ENCODE assay signal across 11 mouse cellular contexts in the genomic region with DNA sequence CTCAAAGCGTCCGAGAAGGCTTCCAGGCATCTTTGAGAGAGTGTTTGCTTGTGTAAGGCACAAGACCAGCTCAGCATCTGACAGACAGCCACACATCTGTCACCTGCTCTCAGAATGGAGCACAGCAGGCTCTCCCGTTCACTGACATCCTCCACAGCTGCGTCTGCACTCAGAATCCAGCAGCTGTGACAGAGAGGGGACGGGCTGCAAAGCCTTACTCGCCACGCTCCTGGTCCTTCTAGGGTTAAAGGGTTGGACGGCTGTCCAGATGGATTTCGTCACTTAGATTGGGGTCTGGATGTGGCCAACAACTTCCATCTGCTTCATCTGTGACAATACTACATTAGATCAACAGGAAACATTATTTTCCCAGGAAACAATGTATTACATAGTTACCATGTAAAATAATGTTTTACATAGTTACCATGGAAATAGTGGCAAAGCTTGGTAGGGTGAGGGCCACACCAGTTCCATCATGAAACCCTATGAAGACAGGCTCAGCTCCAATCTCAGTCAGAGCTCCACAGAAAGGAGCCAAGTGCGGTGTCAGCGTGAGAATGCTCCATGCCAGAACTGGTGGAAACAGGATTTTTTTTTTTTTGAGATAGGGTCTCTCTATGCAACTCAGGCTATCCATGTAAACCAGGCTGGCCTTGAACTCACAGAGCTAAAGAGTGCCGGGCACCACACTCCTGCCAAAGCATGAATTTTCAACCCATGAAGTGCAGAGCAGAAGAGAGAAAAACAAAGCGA. TPM values are rescaled to one million over a fixed set of nuclear protein-coding genes. Genes with fewer than 3 reads are reported as not detected.
A peak's percentile ranks its signal among the peaks of the same experiment; 100 is the strongest.
DNase-seq lines count a peak whose midpoint lies in the region; ATAC-seq and TF ChIP-seq lines count a peak whose summit lies in the region.
"Had no signal": no experiment of that assay in that cellular context is flagged by ENCODE, and none has a peak within 500 bp of the region (broad histone marks: within the 10 kb centered on the region; RNA-seq: fewer than 3 reads in every experiment).

No protein-coding gene starts in this region.

- WGBS in forebrain, embryonic 14.5 days = 68% methylated on average over 13 of the region's 13 CpGs
- WGBS in forebrain, embryonic 10.5 days = 76% methylated on average over 13 of the region's 13 CpGs
- WGBS in limb, embryonic 14.5 days = 38% methylated on average over 13 of the region's 13 CpGs
- 62% methylated on average over 13 of the region's 13 CpGs for WGBS in limb, embryonic 10.5 days
- WGBS in intestine, embryonic 15.5 days = 36% methylated on average over 13 of the region's 13 CpGs

- no peak overlapping the region for H3K4me2 ChIP-seq in forebrain, embryonic 14.5 days (ENCODE audit: low read length)
- no peak overlapping the region for H3K4me2 ChIP-seq in limb, embryonic 14.5 days (replicated peaks; ENCODE audit: low read depth, low read length, severe bottlenecking)
- no peak overlapping the region; the same call in 1 of the 2 replicates for H3K4me2 ChIP-seq in intestine, embryonic 15.5 days (replicated peaks)
- H3K4me2 ChIP-seq: embryonic facial prominence, embryonic 13.5 days; midbrain, embryonic 12.5 days had no signal

- H3K9me3 ChIP-seq in forebrain, embryonic 14.5 days (replicated peaks; ENCODE audit: control insufficient read depth, low read length) = no peaks in the 10 kb centered on the region
- H3K9me3 ChIP-seq in forebrain, embryonic 10.5 days = peaks cover 7% of the 10 kb centered on the region; the same call in 1 of the 2 replicates
- no peaks in the 10 kb centered on the region for H3K9me3 ChIP-seq in limb, embryonic 14.5 days (ENCODE audit: control insufficient read depth, low read length)
- no peaks in the 10 kb centered on the region for H3K9me3 ChIP-seq in limb, embryonic 10.5 days (replicated peaks)
- H3K9me3 ChIP-seq in intestine, embryonic 15.5 days = no peaks in the 10 kb centered on the region
- H3K9me3 ChIP-seq: embryonic facial prominence, embryonic 13.5 days; midbrain, embryonic 12.5 days had no signal

- no peaks in the 10 kb centered on the region for H3K4me1 ChIP-seq in forebrain, embryonic 14.5 days (ENCODE audit: control insufficient read depth, insufficient read depth, low read length)
- H3K4me1 ChIP-seq in forebrain, embryonic 10.5 days = peaks cover 14% of the 10 kb centered on the region
- peaks cover 6% of the 10 kb centered on the region; the same call in 1 of the 2 replicates for H3K4me1 ChIP-seq in limb, embryonic 14.5 days (ENCODE audit: control insufficient read depth, insufficient read depth, low read length)
- H3K4me1 ChIP-seq in limb, embryonic 10.5 days = peaks cover 18% of the 10 kb centered on the region
- peaks cover 46% of the 10 kb centered on the region for H3K4me1 ChIP-seq in intestine, embryonic 15.5 days (replicated peaks)
- H3K4me1 ChIP-seq: midbrain, embryonic 12.5 days had no signal

- no peak overlapping the region for H3K9ac ChIP-seq in forebrain, embryonic 14.5 days (ENCODE audit: low read length)
- no peak overlapping the region for H3K9ac ChIP-seq in limb, embryonic 14.5 days (ENCODE audit: low read depth, low read length, severe bottlenecking)
- no peak overlapping the region for H3K9ac ChIP-seq in intestine, embryonic 15.5 days
- H3K9ac ChIP-seq: embryonic facial prominence, embryonic 13.5 days; midbrain, embryonic 12.5 days had no signal

- peak; percentile 24 for DNase-seq in forebrain, embryonic 14.5 days (ENCODE audit: low spot score)
- no peak for DNase-seq in forebrain, embryonic 10.5 days (ENCODE audit: extremely low spot score, low spot score)
- DNase-seq in limb, embryonic 14.5 days (ENCODE audit: low spot score) = peak; percentile 56
- no peak for DNase-seq in limb, embryonic 10.5 days (ENCODE audit: low spot score)
- DNase-seq in thymus, postnatal 0 days (ENCODE audit: low spot score) = peak; percentile 84
- DNase-seq in ovary, adult 18-20 months (ENCODE audit: low spot score) = no peak
- DNase-seq in natural killer cell, adult 2 months (ENCODE audit: low spot score in 2 of 2) = no peak

- H3K27ac ChIP-seq in forebrain, embryonic 14.5 days (ENCODE audit: low read depth, low read length) = no peak overlapping the region
- no peak overlapping the region for H3K27ac ChIP-seq in forebrain, embryonic 10.5 days
- H3K27ac ChIP-seq in limb, embryonic 14.5 days (replicated peaks; ENCODE audit: low read depth, low read length) = no peak overlapping the region
- no peak overlapping the region for H3K27ac ChIP-seq in limb, embryonic 10.5 days
- H3K27ac ChIP-seq in intestine, embryonic 15.5 days = peak overlapping the region; percentile 79
- H3K27ac ChIP-seq: embryonic facial prominence, embryonic 13.5 days; midbrain, embryonic 12.5 days had no signal

- H3K27me3 ChIP-seq in forebrain, embryonic 14.5 days (replicated peaks; ENCODE audit: control insufficient read depth, insufficient read depth, low read length) = no peaks in the 10 kb centered on the region
- H3K27me3 ChIP-seq in forebrain, embryonic 10.5 days (ENCODE audit: poor library complexity, severe bottlenecking) = peaks cover 3% of the 10 kb centered on the region; the same call in 1 of the 2 replicates
- H3K27me3 ChIP-seq in limb, embryonic 14.5 days (ENCODE audit: control insufficient read depth, insufficient read depth, low read length) = no peaks in the 10 kb centered on the region
- H3K27me3 ChIP-seq in limb, embryonic 10.5 days (ENCODE audit: low read depth, poor library complexity, severe bottlenecking) = peaks cover 12% of the 10 kb centered on the region
- no peaks in the 10 kb centered on the region for H3K27me3 ChIP-seq in intestine, embryonic 15.5 days (replicated peaks)
- H3K27me3 ChIP-seq: embryonic facial prominence, embryonic 13.5 days had no signal

- no peak overlapping the region for H3K4me3 ChIP-seq in forebrain, embryonic 14.5 days (ENCODE audit: low read depth, low read length)
- H3K4me3 ChIP-seq in forebrain, embryonic 10.5 days = no peak overlapping the region
- H3K4me3 ChIP-seq in limb, embryonic 14.5 days (replicated peaks; ENCODE audit: low read length) = no peak overlapping the region
- H3K4me3 ChIP-seq in limb, embryonic 10.5 days = no peak overlapping the region
- H3K4me3 ChIP-seq in intestine, embryonic 15.5 days (replicated peaks) = no peak overlapping the region
- H3K4me3 ChIP-seq: embryonic facial prominence, embryonic 13.5 days; midbrain, embryonic 12.5 days had no signal

- no peak for TF ChIP-seq POLR2A in limb, embryonic 14.5 days (IDR thresholded peaks at IDR 0.05; ENCODE audit: borderline replicate concordance, extremely low read depth, insufficient read depth, insufficient read length)

- H3K36me3 ChIP-seq in forebrain, embryonic 14.5 days (ENCODE audit: control insufficient read depth, insufficient read depth, low read length) = no peaks in the 10 kb centered on the region
- no peaks in the 10 kb centered on the region for H3K36me3 ChIP-seq in forebrain, embryonic 10.5 days (replicated peaks)
- no peaks in the 10 kb centered on the region for H3K36me3 ChIP-seq in limb, embryonic 14.5 days (ENCODE audit: control insufficient read depth, insufficient read depth, low read length)
- H3K36me3 ChIP-seq in limb, embryonic 10.5 days = no peaks in the 10 kb centered on the region
- no peaks in the 10 kb centered on the region for H3K36me3 ChIP-seq in intestine, embryonic 15.5 days
- H3K36me3 ChIP-seq: embryonic facial prominence, embryonic 13.5 days; midbrain, embryonic 12.5 days had no signal

- no peak for ATAC-seq in forebrain, embryonic 14.5 days
- ATAC-seq in limb, embryonic 14.5 days (ENCODE audit: low FRiP score, low read depth) = peak; percentile 38; the same call in 1 of the 2 replicates
- no peak for ATAC-seq in intestine, embryonic 15.5 days

RNA-seq across cellular contexts. Expression of a gene that starts 28.2 kb away (rescaled TPM):
- 193 and 216 TPM in 2 replicates for polyA plus RNA-seq in forebrain, embryonic 14.5 days (2014; fragmentation: Nextera tagmentation; extraction: Ambion mirVana)
- 379 and 400 TPM in 2 replicates for polyA plus RNA-seq in forebrain, embryonic 10.5 days (2016; fragmentation: Nextera tagmentation; extraction: Ambion mirVana)
- polyA plus RNA-seq in limb, embryonic 14.5 days (2012; rRNA removed) = 109 and 160 TPM in 2 replicates
- 238 and 252 TPM in 2 replicates for polyA plus RNA-seq in limb, embryonic 14.5 days (2014; fragmentation: Nextera tagmentation; extraction: Ambion mirVana)
- polyA plus RNA-seq in limb, embryonic 10.5 days (2016; fragmentation: Nextera tagmentation; extraction: Ambion mirVana) = 372 and 439 TPM in 2 replicates
- 235 and 246 TPM in 2 replicates for polyA plus RNA-seq in intestine, embryonic 15.5 days (2015; fragmentation: Nextera tagmentation; extraction: Ambion mirVana)
- 259 and 294 TPM in 2 replicates for polyA plus RNA-seq in thymus, postnatal 0 days (2015; fragmentation: Nextera tagmentation; extraction: Ambion mirVana)

RNA-seq across cellular contexts. Expression of a gene that starts 28.6 kb away (rescaled TPM):
- 1,002 and 1,092 TPM in 2 replicates for polyA plus RNA-seq in forebrain, embryonic 14.5 days (2014; fragmentation: Nextera tagmentation; extraction: Ambion mirVana)
- 865 and 885 TPM in 2 replicates for polyA plus RNA-seq in forebrain, embryonic 10.5 days (2016; fragmentation: Nextera tagmentation; extraction: Ambion mirVana)
- 736 and 1,017 TPM in 2 replicates for polyA plus RNA-seq in limb, embryonic 14.5 days (2012; rRNA removed)
- polyA plus RNA-seq in limb, embryonic 14.5 days (2014; fragmentation: Nextera tagmentation; extraction: Ambion mirVana) = 948 and 964 TPM in 2 replicates
- 879 and 888 TPM in 2 replicates for polyA plus RNA-seq in limb, embryonic 10.5 days (2016; fragmentation: Nextera tagmentation; extraction: Ambion mirVana)
- 1,472 and 1,529 TPM in 2 replicates for polyA plus RNA-seq in intestine, embryonic 15.5 days (2015; fragmentation: Nextera tagmentation; extraction: Ambion mirVana)
- polyA plus RNA-seq in thymus, postnatal 0 days (2015; fragmentation: Nextera tagmentation; extraction: Ambion mirVana) = 1,161 and 1,200 TPM in 2 replicates

RNA-seq across cellular contexts. Expression of a gene that starts 28.7 kb away (rescaled TPM):
- 2.9 and 6.9 TPM in 2 replicates for polyA plus RNA-seq in forebrain, embryonic 14.5 days (2014; fragmentation: Nextera tagmentation; extraction: Ambion mirVana)
- polyA plus RNA-seq in forebrain, embryonic 10.5 days (2016; fragmentation: Nextera tagmentation; extraction: Ambion mirVana) = 3.2 and 4.0 TPM in 2 replicates
- polyA plus RNA-seq in limb, embryonic 14.5 days (2012; rRNA removed) = 3.4 and 4.3 TPM in 2 replicates
- polyA plus RNA-seq in limb, embryonic 14.5 days (2014; fragmentation: Nextera tagmentation; extraction: Ambion mirVana) = 2.2 and 3.0 TPM in 2 replicates
- polyA plus RNA-seq in limb, embryonic 10.5 days (2016; fragmentation: Nextera tagmentation; extraction: Ambion mirVana) = 3.4 and 3.8 TPM in 2 replicates
- polyA plus RNA-seq in intestine, embryonic 15.5 days (2015; fragmentation: Nextera tagmentation; extraction: Ambion mirVana) = 2.0 and 2.2 TPM in 2 replicates
- polyA plus RNA-seq in thymus, postnatal 0 days (2015; fragmentation: Nextera tagmentation; extraction: Ambion mirVana) = 1.6 and 2.3 TPM in 2 replicates

RNA-seq across cellular contexts. Expression of a gene that starts 39.6 kb away (rescaled TPM):
- polyA plus RNA-seq in forebrain, embryonic 14.5 days (2014; fragmentation: Nextera tagmentation; extraction: Ambion mirVana) = 2.0 and 4.1 TPM in 2 replicates
- 4.5 and 5.0 TPM in 2 replicates for polyA plus RNA-seq in forebrain, embryonic 10.5 days (2016; fragmentation: Nextera tagmentation; extraction: Ambion mirVana)
- 2.5 and 4.1 TPM in 2 replicates for polyA plus RNA-seq in limb, embryonic 14.5 days (2012; rRNA removed)
- 4.3 and 4.9 TPM in 2 replicates for polyA plus RNA-seq in limb, embryonic 14.5 days (2014; fragmentation: Nextera tagmentation; extraction: Ambion mirVana)
- 1.4 and 1.7 TPM in 2 replicates for polyA plus RNA-seq in limb, embryonic 10.5 days (2016; fragmentation: Nextera tagmentation; extraction: Ambion mirVana)
- polyA plus RNA-seq in intestine, embryonic 15.5 days (2015; fragmentation: Nextera tagmentation; extraction: Ambion mirVana) = 41.9 and 46.6 TPM in 2 replicates
- 77.8 and 82.4 TPM in 2 replicates for polyA plus RNA-seq in thymus, postnatal 0 days (2015; fragmentation: Nextera tagmentation; extraction: Ambion mirVana)
- polyA plus RNA-seq: C2C12 had no signal

RNA-seq across cellular contexts. Expression of a gene that starts 49.1 kb away (rescaled TPM):
- polyA plus RNA-seq in forebrain, embryonic 14.5 days (2014; fragmentation: Nextera tagmentation; extraction: Ambion mirVana) = 7.1 and 8.3 TPM in 2 replicates
- polyA plus RNA-seq in forebrain, embryonic 10.5 days (2016; fragmentation: Nextera tagmentation; extraction: Ambion mirVana) = 2.3 and 2.8 TPM in 2 replicates
- 6.4 and 6.6 TPM in 2 replicates for polyA plus RNA-seq in limb, embryonic 14.5 days (2012; rRNA removed)
- polyA plus RNA-seq in limb, embryonic 14.5 days (2014; fragmentation: Nextera tagmentation; extraction: Ambion mirVana) = 8.3 and 8.7 TPM in 2 replicates
- polyA plus RNA-seq in limb, embryonic 10.5 days (2016; fragmentation: Nextera tagmentation; extraction: Ambion mirVana) = 2.7 and 3.4 TPM in 2 replicates
- 1.3 and 2.5 TPM in 2 replicates for polyA plus RNA-seq in intestine, embryonic 15.5 days (2015; fragmentation: Nextera tagmentation; extraction: Ambion mirVana)
- 2.1 TPM in 2 replicates for polyA plus RNA-seq in thymus, postnatal 0 days (2015; fragmentation: Nextera tagmentation; extraction: Ambion mirVana)

Comparison
In these comparisons a context has a peak if more than half of its experiments do, and no peak if none do; other contexts are left out.
1. DNase-seq: peak in forebrain, embryonic 14.5 days (single experiment), limb, embryonic 14.5 days (single experiment) and thymus, postnatal 0 days (single experiment); none in forebrain, embryonic 10.5 days (single experiment), limb, embryonic 10.5 days (single experiment), ovary, adult 18-20 months (single experiment) and natural killer cell, adult 2 months (0 of 2).